Mouse (Mus musculus) forebrain, postnatal 0 days (tissue): ENCODE data around the gene Zbtb42. TPM values are rescaled to one million over a fixed set of nuclear protein-coding genes. Genes with fewer than 3 reads are reported as not detected.
A peak's percentile ranks its signal among the peaks of the same experiment; 100 is the strongest.

Experiments
- ATAC-seq: fragments of 200-750 bp; cut with Nextera tagmentation; 2 replicates; pipeline ENCODE4 v1.8.0; 2017; ENCODE audit warnings: mild to moderate bottlenecking, moderate library complexity
- DNase-seq: peaks from one replicate; pipeline ENCODE4 v3.0.0-alpha.2; 2015
- H3K27ac ChIP-seq: fragments of 300-500 bp; sonication (generic); 2 replicates; pipeline ENCODE4 v1.5.1; 2014; ENCODE audit warnings: low read depth, mild to moderate bottlenecking, antibody characterized with exemption, low read length, moderate library complexity, mixed read lengths
- H3K27me3 ChIP-seq: fragments of 300-500 bp; sonication (generic); 2 replicates; pipeline ENCODE4 v1.6.1; 2014; ENCODE audit warnings: mild to moderate bottlenecking, low read length, mixed read lengths; ENCODE audit not compliant: insufficient read depth
- H3K36me3 ChIP-seq: fragments of 300-500 bp; sonication (generic); 2 replicates; pipeline ENCODE4 v1.6.1; 2014; ENCODE audit warnings: mild to moderate bottlenecking, moderate library complexity; ENCODE audit not compliant: insufficient read depth
- H3K4me1 ChIP-seq: fragments of 300-500 bp; sonication (generic); 2 replicates; pipeline ENCODE4 v1.6.1; 2014; ENCODE audit warnings: antibody characterized with exemption; ENCODE audit not compliant: insufficient read depth
- H3K4me2 ChIP-seq: fragments of 300-500 bp; sonication (generic); 2 replicates; pipeline ENCODE4 v1.6.1; 2014; ENCODE audit warnings: low read depth, mild to moderate bottlenecking, moderate library complexity
- H3K4me3 ChIP-seq: fragments of 300-500 bp; sonication (generic); 2 replicates; pipeline ENCODE4 v1.5.1; 2014; ENCODE audit warnings: low read depth, low read length, mixed read lengths
- H3K9ac ChIP-seq: fragments of 300-500 bp; sonication (generic); 2 replicates; pipeline ENCODE4 v1.6.1; 2014; ENCODE audit warnings: mild to moderate bottlenecking
- H3K9me3 ChIP-seq: fragments of 300-500 bp; sonication (generic); 2 replicates; pipeline ENCODE4 v1.6.1; 2016; ENCODE audit warnings: low read length
- CTCF ChIP-seq: sonication (generic); IDR thresholded peaks from 2 replicates; pipeline ENCODE4 v1.5.1; 2016; ENCODE audit warnings: antibody characterized with exemption, control low read depth, low read depth
- WGBS: fragments of 180-500 bp; shearing (Covaris S2); extraction: QIAGEN DNeasy Blood & Tissue Kit; methylation state at CpG from one replicate; pipeline ENCODE4 v1.1.7; 2014; 5-methylcytosine and 5-hydroxymethylcytosine counted together
- polyA plus RNA-seq: library from polyadenylated mRNA; unstranded; fragments of >200 nt; fragmentation: Nextera tagmentation; extraction: Ambion mirVana; gene quantifications from 2 replicates; pipeline ENCODE4 v1.2.1, GENCODE M21; 2015
- total RNA-seq: library from RNA; depleted of rRNA; stranded (reverse); fragments of >200 nt; gene quantifications from 2 replicates; pipeline ENCODE4 v1.2.3, GENCODE M21; 2014

Zbtb42 gene
- total and polyA plus RNA-seq, 2 experiments from 2014 or later = 1.2 to 3.5 TPM

DNA sequence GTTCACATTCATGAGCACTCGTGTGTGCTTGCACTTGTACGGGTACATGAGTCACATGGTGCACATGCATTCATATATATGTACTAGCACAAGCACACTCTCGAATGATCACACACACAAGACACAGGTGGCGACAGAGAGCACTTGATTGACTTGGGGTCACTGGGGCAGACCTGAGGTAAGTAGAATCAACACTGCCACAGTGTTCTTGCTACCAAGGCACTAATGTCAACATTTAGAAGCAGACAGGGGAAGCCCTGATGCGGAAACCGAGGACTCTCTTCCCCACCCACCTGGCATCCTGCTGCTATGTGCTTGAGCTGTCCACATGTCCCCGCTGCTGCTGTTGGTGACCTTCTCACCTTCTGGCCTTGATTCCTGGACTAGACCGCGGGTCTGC lies 44.9 kb upstream of the Zbtb42 start:
- Histone ChIP-seq H3K36me3 (no peaks in the 10 kb centered on the region), H3K4me2 (no peak overlapping the region), H3K9ac (no peak overlapping the region), H3K27ac (no peak overlapping the region), H3K4me1 (no peaks in the 10 kb centered on the region), H3K27me3 (no peaks in the 10 kb centered on the region), H3K9me3 (no peaks in the 10 kb centered on the region), H3K4me3 (no peak overlapping the region)
- no peak for TF ChIP-seq CTCF
- ATAC-seq = no peak
- WGBS = 77% methylated on average over 9 of the region's 9 CpGs
- no peak for DNase-seq

DNA sequence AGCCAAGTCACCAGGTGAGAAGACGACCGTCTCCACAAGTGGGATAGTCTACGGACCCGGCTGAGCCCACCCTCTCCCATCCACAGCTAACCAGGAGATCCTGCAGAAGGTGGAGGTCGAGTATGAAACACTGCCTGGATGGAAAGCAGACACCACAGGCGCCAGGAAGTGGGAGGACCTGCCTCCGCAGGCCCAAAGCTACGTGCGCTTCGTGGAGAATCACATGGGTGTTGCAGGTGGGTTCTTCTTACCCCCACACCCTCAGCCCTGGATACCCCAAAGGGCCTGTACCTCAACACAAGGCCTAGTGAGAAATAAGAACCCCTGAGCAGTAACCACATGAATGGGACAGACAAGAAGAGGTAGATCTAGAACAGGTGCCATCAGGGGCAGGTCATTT lies 39.1 kb upstream of the Zbtb42 start:
- no peak overlapping the region for H3K4me2 ChIP-seq
- H3K9me3 ChIP-seq = no peaks in the 10 kb centered on the region
- ATAC-seq = no peak
- no peak overlapping the region for H3K4me3 ChIP-seq
- 88% methylated on average over 10 of the region's 10 CpGs for WGBS
- no peaks in the 10 kb centered on the region for H3K36me3 ChIP-seq
- H3K4me1 ChIP-seq = 0 out of 2 replicates have a peak, but pooled peaks cover 7% of the 10 kb centered on the region
- no peak for TF ChIP-seq CTCF
- H3K27me3 ChIP-seq = no peaks in the 10 kb centered on the region
- DNase-seq = no peak
- no peak overlapping the region for H3K9ac ChIP-seq
- no peak overlapping the region for H3K27ac ChIP-seq

DNA sequence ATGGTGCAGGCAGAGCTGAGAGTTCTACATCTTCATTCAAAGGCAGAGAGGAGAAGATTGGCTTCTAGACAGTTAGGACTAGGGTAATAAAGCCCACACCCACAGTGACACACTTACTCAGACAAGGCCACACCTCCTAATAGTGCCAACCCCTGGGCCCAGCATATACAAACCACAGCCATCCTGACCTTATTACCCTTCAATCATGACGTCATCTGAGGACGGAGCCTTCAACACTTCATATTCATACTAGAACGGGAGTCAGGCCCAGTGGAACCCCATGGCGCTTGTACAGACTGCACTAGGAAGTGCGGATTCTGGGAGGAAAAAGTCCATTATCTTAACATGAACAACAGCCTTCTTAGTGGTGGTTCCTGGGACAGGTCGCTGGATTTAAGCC lies 35.5 kb upstream of the Zbtb42 start:
- no peak overlapping the region for H3K9ac ChIP-seq
- no peak overlapping the region for H3K4me3 ChIP-seq
- H3K4me1 ChIP-seq = peaks cover 17% of the 10 kb centered on the region
- no peak for TF ChIP-seq CTCF
- peaks cover 8% of the 10 kb centered on the region for H3K36me3 ChIP-seq
- no peak overlapping the region for H3K4me2 ChIP-seq
- no peak for DNase-seq
- H3K27ac ChIP-seq = no peak overlapping the region
- no peaks in the 10 kb centered on the region for H3K27me3 ChIP-seq
- no peak for ATAC-seq
- H3K9me3 ChIP-seq = no peaks in the 10 kb centered on the region
- WGBS = 92% methylated on average over 6 of the region's 6 CpGs

DNA sequence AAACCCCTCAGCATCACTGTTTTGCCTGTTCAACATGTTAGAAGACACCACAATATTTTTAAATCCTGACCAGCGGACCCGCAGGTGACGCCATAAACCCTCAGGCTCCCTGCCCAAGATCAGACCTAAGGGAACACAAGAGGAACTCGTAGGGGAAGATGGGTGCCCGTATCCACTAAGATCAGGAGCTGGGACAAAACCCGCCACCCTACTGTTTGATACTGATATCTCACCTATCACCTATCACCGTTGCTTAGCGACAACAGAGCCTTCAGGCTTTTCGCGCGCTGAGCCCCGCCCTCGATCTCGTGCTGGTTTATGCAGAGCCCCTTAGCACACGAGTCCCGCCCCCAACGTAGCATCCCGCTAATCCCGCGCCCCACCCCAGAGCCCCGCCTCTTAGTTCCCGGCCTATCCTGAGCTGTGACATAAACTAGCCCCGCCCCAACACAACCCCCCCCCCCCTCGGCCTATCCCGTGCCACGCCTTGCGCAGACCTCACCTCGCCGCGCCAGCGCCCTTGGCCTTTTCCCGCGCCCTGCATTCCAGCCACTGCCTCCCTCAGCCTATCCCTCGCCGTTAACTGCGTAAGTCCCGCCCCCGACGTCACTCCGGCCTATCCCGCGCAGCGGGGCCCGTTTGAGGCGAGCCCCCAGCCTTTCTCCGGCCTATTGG lies 34.3 kb upstream of the Zbtb42 start, which contains the start of gene Siva1:
TSS of gene Siva1 (plus strand) at position 500 of the 675 bp plus-strand sequence.
- DNase-seq (peak; percentile 96), ATAC-seq (peak; percentile 94)
- H3K4me1 ChIP-seq = peaks cover 17% of the 10 kb centered on the region
- TF ChIP-seq CTCF = no peak
- H3K9ac ChIP-seq = peak within 1 kb of the TSS; percentile 71
- H3K4me3 ChIP-seq = peak within 1 kb of the TSS; percentile 64
- peak within 1 kb of the TSS; percentile 91 for H3K4me2 ChIP-seq
- H3K27ac ChIP-seq = peak within 1 kb of the TSS; percentile 80
- 5% methylated on average over 44 of the region's 46 CpGs for WGBS
- H3K9me3 ChIP-seq = no peaks in the 10 kb centered on the region
- H3K27me3 ChIP-seq = no peaks in the 10 kb centered on the region
- H3K36me3 ChIP-seq = peaks cover 20% of the 10 kb centered on the region

DNA sequence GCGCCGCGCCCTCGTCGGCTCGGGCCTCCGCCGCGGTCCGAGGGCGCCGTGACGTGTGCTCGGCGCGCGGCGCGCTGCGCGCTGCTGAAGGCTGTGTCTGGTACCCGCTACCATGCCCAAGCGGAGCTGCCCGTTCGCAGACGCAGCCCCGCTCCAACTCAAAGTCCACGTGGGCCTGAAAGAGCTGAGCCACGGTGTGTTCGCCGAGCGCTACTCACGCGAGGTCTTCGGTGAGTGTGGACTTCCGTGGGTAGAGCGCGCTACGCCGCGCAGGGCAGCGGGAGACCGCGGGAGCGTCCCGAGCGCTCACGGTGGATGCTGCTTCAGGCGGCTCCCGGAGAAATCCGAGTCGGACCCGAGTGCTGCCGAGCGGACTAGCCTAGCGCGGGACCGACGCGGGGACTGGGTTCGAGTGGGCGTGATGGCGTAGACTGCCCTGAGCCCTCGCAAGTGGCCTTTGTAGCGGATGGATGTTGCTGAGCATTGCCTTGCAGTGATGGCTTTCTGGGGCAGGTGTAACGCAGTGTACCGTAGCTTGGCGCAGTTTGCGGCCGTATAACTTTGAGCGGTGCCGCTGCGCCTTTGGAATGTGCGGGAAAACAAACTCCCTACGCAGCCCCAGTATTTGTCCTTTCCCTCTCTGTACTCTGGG lies 33.6 kb upstream of the Zbtb42 start:
- peaks cover 17% of the 10 kb centered on the region for H3K4me1 ChIP-seq
- no peaks in the 10 kb centered on the region for H3K27me3 ChIP-seq
- no peak for TF ChIP-seq CTCF
- under 1% methylated on average over 75 of the region's 75 CpGs for WGBS
- H3K4me3 ChIP-seq = peak overlapping the region; percentile 64
- H3K36me3 ChIP-seq = peaks cover 26% of the 10 kb centered on the region
- H3K9ac ChIP-seq = peak overlapping the region; percentile 71
- H3K27ac ChIP-seq = peak overlapping the region; percentile 80
- no peak; the same call in none of the 2 replicates for ATAC-seq
- DNase-seq = no peak
- H3K9me3 ChIP-seq = no peaks in the 10 kb centered on the region
- peak overlapping the region; percentile 91 for H3K4me2 ChIP-seq

DNA sequence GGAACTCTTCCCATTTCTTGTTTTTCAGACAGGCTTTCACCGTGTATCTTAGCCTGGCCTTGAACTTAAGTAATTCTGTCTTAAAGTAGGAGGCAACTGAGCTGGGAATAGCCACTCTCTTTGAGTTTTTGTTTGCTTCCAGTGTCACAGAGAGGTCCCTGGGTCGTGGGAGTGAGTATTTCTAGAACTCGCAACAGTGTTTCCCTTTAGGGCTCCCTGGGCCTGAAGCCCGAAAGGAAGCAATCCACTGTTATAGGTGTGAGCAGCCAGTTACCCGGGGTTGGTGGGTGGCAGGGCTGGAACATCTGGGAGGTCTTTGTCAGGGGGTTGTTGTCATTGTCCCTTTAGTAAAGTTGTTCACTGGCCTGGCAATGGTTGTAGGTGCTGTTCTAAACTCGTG lies 32.5 kb upstream of the Zbtb42 start:
- no peak overlapping the region for H3K9ac ChIP-seq
- peak overlapping the region; percentile 91 for H3K4me2 ChIP-seq
- no peaks in the 10 kb centered on the region for H3K9me3 ChIP-seq
- H3K36me3 ChIP-seq = peaks cover 27% of the 10 kb centered on the region
- no peak for TF ChIP-seq CTCF
- H3K27ac ChIP-seq = no peak overlapping the region
- H3K4me3 ChIP-seq = no peak overlapping the region
- no peaks in the 10 kb centered on the region for H3K27me3 ChIP-seq
- 44% methylated on average over 6 of the region's 6 CpGs for WGBS
- no peak for ATAC-seq
- peaks cover 17% of the 10 kb centered on the region for H3K4me1 ChIP-seq
- DNase-seq = no peak

DNA sequence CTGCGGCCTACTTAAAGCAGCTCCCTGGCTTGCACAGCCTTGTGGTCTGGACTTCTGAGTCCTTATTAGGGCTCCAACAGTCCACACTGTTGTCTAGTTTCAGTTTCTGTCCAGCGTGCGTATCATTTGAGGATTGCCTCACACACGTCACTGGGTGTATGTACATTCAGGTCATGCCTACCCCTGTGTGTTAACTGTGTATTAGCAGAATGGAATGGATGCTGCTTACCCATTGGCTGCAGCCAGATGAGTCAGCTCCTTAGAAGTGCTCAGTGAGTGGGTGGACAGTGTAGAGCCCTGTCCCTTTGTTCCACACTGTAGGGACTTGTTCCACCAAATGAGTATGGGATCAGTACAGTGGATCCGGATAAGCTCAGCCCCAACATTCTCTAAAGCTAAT lies 30.5 kb upstream of the Zbtb42 start:
- Histone ChIP-seq H3K9me3 (no peaks in the 10 kb centered on the region), H3K27ac (no peak overlapping the region), H3K4me3 (no peak overlapping the region), H3K4me1 (peaks cover 17% of the 10 kb centered on the region), H3K4me2 (no peak overlapping the region), H3K27me3 (no peaks in the 10 kb centered on the region), H3K36me3 (peaks cover 32% of the 10 kb centered on the region), H3K9ac (no peak overlapping the region)
- no peak for ATAC-seq
- no peak for TF ChIP-seq CTCF
- WGBS = 93% methylated on average over 5 of the region's 5 CpGs
- no peak for DNase-seq
